Mouse (Mus musculus) adrenal gland, adult 8-10 months (tissue): ENCODE results near the gene Acot7. TPM values are rescaled to one million over a fixed set of nuclear protein-coding genes. Genes with fewer than 3 reads are reported as not detected.

ENCODE experiments used
- DNase-seq: peaks from one replicate; pipeline ENCODE4 v3.0.0; 2022
- total RNA-seq, 4 experiments: library from RNA; stranded (reverse); gene quantifications; 2 replicates each; pipeline ENCODE4 v1.2.4; 2022

The Acot7 gene
- 10 to 100 TPM; 49.5 to 53.2 (median 51.8) TPM for total RNA-seq

- peak; percentile 86 for DNase-seq
Observed at GRCm38 (mm10) chr4:152177537-152178343, at the start of gene Acot7. TSS of gene Acot7 (plus strand) at chr4:152178134.

- DNase-seq, result no peak
Observed at GRCm38 (mm10) chr4:152128784-152129183, 49.1 kb upstream of the Acot7 start.

GRCm38 (mm10) chr4:152129395-152129930 lies 48.5 kb upstream of the Acot7 start:
- DNase-seq, result no peak

- DNase-seq, result no peak
Observed at GRCm38 (mm10) chr4:152130771-152131653, 46.9 kb upstream of the Acot7 start.

GRCm38 (mm10) chr4:152131809-152132771 lies 45.8 kb upstream of the Acot7 start:
- DNase-seq, result no peak

- no peak for DNase-seq
Observed at GRCm38 (mm10) chr4:152132772-152133169, 45.2 kb upstream of the Acot7 start.

- DNase-seq, result no peak
Observed at GRCm38 (mm10) chr4:152133213-152133612, 44.7 kb upstream of the Acot7 start.

- no peak for DNase-seq
Observed at GRCm38 (mm10) chr4:152134507-152134906, 43.4 kb upstream of the Acot7 start.

- no peak for DNase-seq
Observed at GRCm38 (mm10) chr4:152135363-152135762, 42.6 kb upstream of the Acot7 start.

- no peak for DNase-seq
Observed at GRCm38 (mm10) chr4:152136112-152136875, 41.6 kb upstream of the Acot7 start.

GRCm38 (mm10) chr4:152136876-152137250 lies 41.1 kb upstream of the Acot7 start:
- no peak for DNase-seq

GRCm38 (mm10) chr4:152138497-152139260 lies 39.3 kb upstream of the Acot7 start:
- peak; percentile 85 for DNase-seq

GRCm38 (mm10) chr4:152140441-152140840 lies 37.5 kb upstream of the Acot7 start:
- no peak for DNase-seq

GRCm38 (mm10) chr4:152141521-152142135 lies 36.3 kb upstream of the Acot7 start:
- no peak for DNase-seq

GRCm38 (mm10) chr4:152143632-152144031 lies 34.3 kb upstream of the Acot7 start:
- no peak for DNase-seq

- DNase-seq, result no peak
Observed at GRCm38 (mm10) chr4:152145473-152145872, 32.5 kb upstream of the Acot7 start.

- DNase-seq, result no peak
Observed at GRCm38 (mm10) chr4:152146033-152146827, 31.7 kb upstream of the Acot7 start.

- no peak for DNase-seq
Observed at GRCm38 (mm10) chr4:152150546-152150945, 27.4 kb upstream of the Acot7 start.

- no peak for DNase-seq
Observed at GRCm38 (mm10) chr4:152151451-152151965, 26.4 kb upstream of the Acot7 start.
